Mouse (Mus musculus): Measurements from ENCODE around the gene Rps8. TPM values are rescaled to one million over a fixed set of nuclear protein-coding genes. Genes with fewer than 3 reads are reported as not detected.

Gene Rps8
- total RNA-seq, 2 experiments from 2014 or later: 554 to 567 TPM

GRCm38 (mm10) chr4:117109330-117109729 is 46.7 kb downstream of the Rps8 start:
- DNase-seq (ENCODE audit: extremely low spot score in 1 of 2, low spot score in 2 of 2): no peak
- intact Hi-C loops (cut with DNase I): no loop called here

GRCm38 (mm10) chr4:117108524-117108849 is 47.6 kb downstream of the Rps8 start:
- DNase-seq (ENCODE audit: extremely low spot score in 1 of 2, low spot score in 2 of 2): no peak
- intact Hi-C loops (cut with DNase I): no loop called here

- intact Hi-C loops (cut with DNase I): no loop called here
- no peak for DNase-seq (ENCODE audit: extremely low spot score in 1 of 2, low spot score in 2 of 2)
Observed at GRCm38 (mm10) chr4:117107813-117108523, 48.1 kb downstream of the Rps8 start.

- DNase-seq (ENCODE audit: extremely low spot score in 1 of 2, low spot score in 2 of 2): peak in 1 of 2 experiments; percentile 29
- intact Hi-C loops (cut with DNase I): no loop called here
Observed at GRCm38 (mm10) chr4:117105127-117105526, 50.9 kb downstream of the Rps8 start.

- intact Hi-C loops (cut with DNase I): no loop called here
- DNase-seq (ENCODE audit: extremely low spot score in 1 of 2, low spot score in 2 of 2): peak in 1 of 2 experiments; percentile 34
Observed at GRCm38 (mm10) chr4:117104672-117105071, 51.4 kb downstream of the Rps8 start.

Small RNA genes within 50 kb of the gene (microRNA-seq; reads per million reads assigned to microRNA genes)
- not detected for gene Gm22398

Other genes with a start within 250 kb of the Rps8 start
- 10 to 100 TPM; 38.0 to 40.4 TPM for gene Urod, start 161.8 kb downstream of the Rps8 start, total RNA-seq (2021)
- 10 to 100 TPM; 47.7 to 53.3 TPM for gene Hectd3, start 160.9 kb downstream of the Rps8 start, total RNA-seq (2021)
- gene Eif2b3, start 136.8 kb downstream of the Rps8 start, total RNA-seq (2021): 10 to 100 TPM; 25.5 to 26.9 TPM
- 1 to 10 TPM; 2.4 to 3.4 TPM for gene Ptch2, start 60.2 kb downstream of the Rps8 start, total RNA-seq (2021)
- gene Btbd19, start 30.5 kb downstream of the Rps8 start, total RNA-seq (2021): 10 to 100 TPM; 11.9 to 12.0 TPM
- gene Tctex1d4, start 29.4 kb downstream of the Rps8 start, total RNA-seq (2021): under 1 TPM in 1 of 2 experiments, not detected in 1; 0.47 TPM
- 10 to 100 TPM; 17.7 to 19.9 TPM for gene Plk3, start 22.3 kb downstream of the Rps8 start, total RNA-seq (2021)
- gene Kif2c, start 26.4 kb upstream of the Rps8 start, total RNA-seq (2021): 1 to 10 TPM; 1.1 to 2.2 TPM
- gene Tmem53, start 95.7 kb upstream of the Rps8 start, total RNA-seq (2021): 1 to 10 TPM; 2.0 to 3.2 TPM
- gene Armh1, start 95.9 kb upstream of the Rps8 start, total RNA-seq (2021): 1 to 10 TPM in 1 of 2 experiments, under 1 TPM in 1; 0.81 to 1.8 TPM